ENCODE assay signal across 31 mouse cellular contexts in the genomic region with DNA sequence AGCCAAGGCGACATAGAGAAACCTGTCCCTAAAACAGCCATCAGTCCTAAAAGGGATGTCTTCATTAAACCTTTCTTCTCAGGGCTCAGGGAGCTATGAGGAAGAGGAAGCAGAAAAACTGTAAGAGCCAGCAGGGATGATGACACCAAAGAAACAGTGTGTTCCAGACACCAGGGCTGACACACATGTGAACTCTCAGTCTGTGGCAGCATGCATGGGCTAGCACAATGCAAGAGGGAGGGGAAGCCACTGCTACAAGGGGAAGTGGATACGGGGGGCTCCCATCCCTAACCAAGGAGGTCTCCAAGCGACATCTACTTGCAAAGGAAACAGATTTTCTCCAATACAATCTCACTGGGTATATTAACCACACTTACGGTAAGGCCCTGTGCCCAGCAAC. TPM values are rescaled to one million over a fixed set of nuclear protein-coding genes. Genes with fewer than 3 reads are reported as not detected.
A peak's percentile ranks its signal among the peaks of the same experiment; 100 is the strongest.
DNase-seq lines count a peak whose midpoint lies in the region; ATAC-seq and TF ChIP-seq lines count a peak whose summit lies in the region.
"Had no signal": no experiment of that assay in that cellular context is flagged by ENCODE, and none has a peak within 500 bp of the region (broad histone marks: within the 10 kb centered on the region; RNA-seq: fewer than 3 reads in every experiment).

No protein-coding gene starts in this region.

- no peak for TF ChIP-seq RAD21 in MEL (IDR thresholded peaks at IDR 0.05; ENCODE audit: low read depth, low read length)

- H3K27me3 ChIP-seq in MEL (ENCODE audit: control insufficient read depth in 1 of 2, insufficient read depth in 2 of 2, low read length in 2 of 2), result no peaks in the 10 kb centered on the region
- H3K27me3 ChIP-seq: CH12.LX; embryonic facial prominence, embryonic 15.5 days; forebrain, embryonic 12.5 days; hindbrain, embryonic 12.5 days; liver, embryonic 15.5 days; lung, embryonic 15.5 days; midbrain, embryonic 15.5 days had no signal

- DNase-seq in 416B (ENCODE audit: low read depth) (peak; percentile 81), MEL (ENCODE audit: low read depth, low spot score) (peak; percentile 57)
- no peak for DNase-seq in urinary bladder, postnatal 14 days (ENCODE audit: low spot score)
- DNase-seq in adrenal gland, adult 2 months, result no peak
- DNase-seq: adrenal gland, postnatal 10 days; cerebellum, adult 2 months; cerebellum, postnatal 14 days; gastrocnemius, postnatal 10 days; heart, postnatal 14 days; kidney, postnatal 36 days; liver; lung, postnatal 4 days; right cerebral cortex, adult 18-20 months; spleen, adult 18-20 months; thymus, adult 18-20 months; thymus, postnatal 36 days had no signal

- peak; percentile 49 to 52; a peak in 3 of 4 replicates for ATAC-seq in hematopoietic stem cell, adult 5-6 weeks (replicated peaks in 1 of 2; ENCODE audit: insufficient read depth in 1 of 2, low FRiP score in 2 of 2, low TSS enrichment in 1 of 2, low read depth in 1 of 2, poor library complexity in 2 of 2, severe bottlenecking in 2 of 2)
- ATAC-seq in monocyte, adult 5-6 weeks (replicated peaks; ENCODE audit: insufficient number of reproducible peaks, low FRiP score, low TSS enrichment, poor library complexity, severe bottlenecking), result peak; percentile 76
- ATAC-seq in cerebellum, adult (ENCODE audit: insufficient number of reproducible peaks, low FRiP score, low TSS enrichment), result no peak
- ATAC-seq: hindbrain, postnatal 0 days; intestine, postnatal 0 days; midbrain, embryonic 15.5 days had no signal

- H3K36me3 ChIP-seq in MEL (ENCODE audit: control insufficient read depth in 1 of 2, insufficient read depth in 2 of 2, low read length in 2 of 2), result 0 out of 4 replicates have a peak, but pooled peaks cover 0 to 3% of the 10 kb centered on the region in 2 experiments
- H3K36me3 ChIP-seq: embryonic facial prominence, embryonic 10.5 days; embryonic facial prominence, embryonic 15.5 days; forebrain, embryonic 12.5 days; hindbrain, embryonic 12.5 days; liver, embryonic 15.5 days; lung, embryonic 15.5 days; midbrain, embryonic 10.5 days; midbrain, embryonic 15.5 days had no signal

- TF ChIP-seq POLR2A in MEL (IDR thresholded peaks at IDR 0.05; ENCODE audit: control insufficient read depth in 1 of 2, insufficient read depth in 1 of 2, low read depth in 1 of 2, low read length in 2 of 2, poor library complexity in 1 of 2), result no peak

- no peak overlapping the region for H3K27ac ChIP-seq in MEL (ENCODE audit: control insufficient read depth, low read depth, low read length)
- H3K27ac ChIP-seq: embryonic facial prominence, embryonic 10.5 days; embryonic facial prominence, embryonic 15.5 days; forebrain, embryonic 12.5 days; hindbrain, embryonic 12.5 days; hindbrain, postnatal 0 days; liver, embryonic 15.5 days; lung, embryonic 15.5 days; midbrain, embryonic 10.5 days; midbrain, embryonic 15.5 days; stomach, postnatal 0 days had no signal

- no peak overlapping the region for H3K9ac ChIP-seq in MEL (ENCODE audit: control insufficient read depth, low read depth, low read length, poor library complexity, severe bottlenecking)
- H3K9ac ChIP-seq: embryonic facial prominence, embryonic 15.5 days; forebrain, embryonic 12.5 days; hindbrain, embryonic 12.5 days; liver, embryonic 15.5 days; lung, embryonic 15.5 days; midbrain, embryonic 15.5 days had no signal

- H3K79me2 ChIP-seq in MEL (ENCODE audit: control insufficient read depth, insufficient read depth, low read length, poor library complexity), result no peaks in the 10 kb centered on the region

- TF ChIP-seq EP300 in MEL (IDR thresholded peaks at IDR 0.05; ENCODE audit: low read depth in 1 of 2, low read length in 2 of 2), result no peak

- H3K4me1 ChIP-seq in MEL (ENCODE audit: control insufficient read depth in 1 of 2, insufficient read depth in 2 of 2, low read length in 2 of 2), result peaks cover 2 to 3% of the 10 kb centered on the region in 2 experiments; a peak in 2 of 4 replicates

- H3K9me3 ChIP-seq in MEL (replicated peaks; ENCODE audit: insufficient read depth, low read length), result no peaks in the 10 kb centered on the region
- H3K9me3 ChIP-seq: embryonic facial prominence, embryonic 10.5 days; embryonic facial prominence, embryonic 15.5 days; forebrain, embryonic 12.5 days; hindbrain, embryonic 12.5 days; liver, embryonic 15.5 days; lung, embryonic 15.5 days; midbrain, embryonic 10.5 days; midbrain, embryonic 15.5 days had no signal

- no peak overlapping the region for H3K4me3 ChIP-seq in MEL (ENCODE audit: control insufficient read depth in 1 of 2, insufficient read depth in 1 of 2, low read depth in 2 of 2, low read length in 2 of 2)
- H3K4me3 ChIP-seq: embryonic facial prominence, embryonic 10.5 days; embryonic facial prominence, embryonic 15.5 days; forebrain, embryonic 12.5 days; hindbrain, embryonic 12.5 days; liver, embryonic 15.5 days; lung, embryonic 15.5 days; midbrain, embryonic 10.5 days; midbrain, embryonic 15.5 days had no signal

- no peak for TF ChIP-seq CTCF in MEL (IDR thresholded peaks at IDR 0.05 in 2 of 3, conservative IDR thresholded peaks at IDR 0.05 in 1 of 3; ENCODE audit: control insufficient read depth in 1 of 3, insufficient read depth in 1 of 3, low read depth in 2 of 3, low read length in 3 of 3, poor library complexity in 1 of 3, severe bottlenecking in 1 of 3)

TF ChIP-seq in MEL, 35 proteins besides CTCF, POLR2A, EP300 and RAD21:
- TF ChIP-seq POLR2AphosphoS2 (IDR thresholded peaks at IDR 0.05; ENCODE audit: low read length) (no peak), MAFK (IDR thresholded peaks at IDR 0.05; ENCODE audit: borderline replicate concordance, low read depth, low read length) (no peak), MXI1 (IDR thresholded peaks at IDR 0.05; ENCODE audit: low read depth, low read length) (no peak), GABPA (IDR thresholded peaks at IDR 0.05; ENCODE audit: low read depth, low read length) (no peak)
TF ChIP-seq in MEL: peak in this region for 0.

RNA-seq across cellular contexts. Expression of gene Adamtsl4, which starts 18.6 kb away (rescaled TPM):
- 0.03 and 0.27 TPM in 2 replicates for total RNA-seq in MEL (2012; rRNA removed)
- polyA plus RNA-seq in MEL (2012; ENCODE audit: insufficient read depth in 1 of 2, insufficient read length in 2 of 2, low read depth in 1 of 2, low replicate concordance in 2 of 2, missing spikeins in 1 of 2), result under 1 TPM in 1 of 2 experiments, not detected in 1; 0.88 TPM
- 0.13 TPM in 1 of 2 replicates, not detected in the other for total RNA-seq in hematopoietic stem cell, adult 5-6 weeks (2017)
- total RNA-seq in monocyte, adult 5-6 weeks (2017), result 0.38 to 7.2 TPM (median 0.53 TPM) in 3 replicates
- total RNA-seq in adrenal gland, adult 2 months (2021), result 1 to 10 TPM; 6.0 to 8.8 TPM
- 11.0 and 17.4 TPM in 2 replicates for polyA plus RNA-seq in adrenal gland, adult 2 months (2012; rRNA removed)

RNA-seq across cellular contexts. Expression of gene Ecm1, which starts 33.1 kb away (rescaled TPM):
- total RNA-seq in MEL (2012; rRNA removed), result 0.39 and 1.0 TPM in 2 replicates
- polyA plus RNA-seq in MEL (2012; ENCODE audit: insufficient read depth in 1 of 2, insufficient read length in 2 of 2, low read depth in 1 of 2, low replicate concordance in 2 of 2, missing spikeins in 1 of 2), result 1 to 10 TPM in 1 of 2 experiments, not detected in 1; 9.5 TPM
- 0.75 and 4.1 TPM in 2 replicates for total RNA-seq in hematopoietic stem cell, adult 5-6 weeks (2017)
- 1.6 to 7.1 TPM in 2 of 3 replicates, not detected in the other for total RNA-seq in monocyte, adult 5-6 weeks (2017)
- 100 to 1,000 TPM; 716 to 736 TPM for total RNA-seq in adrenal gland, adult 2 months (2021)
- 917 and 1,104 TPM in 2 replicates for polyA plus RNA-seq in adrenal gland, adult 2 months (2012; rRNA removed)

RNA-seq across cellular contexts. Expression of gene Mcl1, which starts 47.7 kb away (rescaled TPM):
- 140 and 142 TPM in 2 replicates for total RNA-seq in MEL (2012; rRNA removed)
- 100 to 1,000 TPM; 156 to 211 TPM for polyA plus RNA-seq in MEL (2012; ENCODE audit: insufficient read depth in 1 of 2, insufficient read length in 2 of 2, low read depth in 1 of 2, low replicate concordance in 2 of 2, missing spikeins in 1 of 2)
- 285 and 320 TPM in 2 replicates for total RNA-seq in hematopoietic stem cell, adult 5-6 weeks (2017)
- total RNA-seq in monocyte, adult 5-6 weeks (2017), result 678 to 973 TPM (median 884 TPM) in 3 replicates
- 100 to 1,000 TPM; 152 to 159 TPM for total RNA-seq in adrenal gland, adult 2 months (2021)
- polyA plus RNA-seq in adrenal gland, adult 2 months (2012; rRNA removed), result 272 and 291 TPM in 2 replicates

RNA-seq across cellular contexts. Expression of gene Tars2, which starts 53.7 kb away (rescaled TPM):
- total RNA-seq in MEL (2012; rRNA removed), result 138 and 141 TPM in 2 replicates
- 100 to 1,000 TPM in 1 of 2 experiments, not detected in 1; 237 TPM for polyA plus RNA-seq in MEL (2012; ENCODE audit: insufficient read depth in 1 of 2, insufficient read length in 2 of 2, low read depth in 1 of 2, low replicate concordance in 2 of 2, missing spikeins in 1 of 2)
- 44.8 and 45.2 TPM in 2 replicates for total RNA-seq in hematopoietic stem cell, adult 5-6 weeks (2017)
- total RNA-seq in monocyte, adult 5-6 weeks (2017), result 15.4 to 29.0 TPM (median 21.4 TPM) in 3 replicates
- total RNA-seq in adrenal gland, adult 2 months (2021), result 10 to 100 TPM; 49.6 to 50.3 TPM
- 39.6 and 50.2 TPM in 2 replicates for polyA plus RNA-seq in adrenal gland, adult 2 months (2012; rRNA removed)

Comparison
In these comparisons a context has a peak if more than half of its experiments do, and no peak if none do; other contexts are left out.
1. DNase-seq: peak in 416B (single experiment) and MEL (single experiment); none in urinary bladder, postnatal 14 days (single experiment) and adrenal gland, adult 2 months (single experiment).
2. RNA of gene Ecm1, which starts 33.1 kb away (total RNA-seq): 716 to 736 TPM in adrenal gland, adult 2 months; 0.75 to 4.1 TPM in hematopoietic stem cell, adult 5-6 weeks, 1.6 to 7.1 TPM in monocyte, adult 5-6 weeks and 0.39 to 1.0 TPM in MEL; every median in the first group is over 10 times any median in the second.